Mouse (Mus musculus): Measurements from ENCODE around the gene Coro1c.

Coro1c gene

DNA sequence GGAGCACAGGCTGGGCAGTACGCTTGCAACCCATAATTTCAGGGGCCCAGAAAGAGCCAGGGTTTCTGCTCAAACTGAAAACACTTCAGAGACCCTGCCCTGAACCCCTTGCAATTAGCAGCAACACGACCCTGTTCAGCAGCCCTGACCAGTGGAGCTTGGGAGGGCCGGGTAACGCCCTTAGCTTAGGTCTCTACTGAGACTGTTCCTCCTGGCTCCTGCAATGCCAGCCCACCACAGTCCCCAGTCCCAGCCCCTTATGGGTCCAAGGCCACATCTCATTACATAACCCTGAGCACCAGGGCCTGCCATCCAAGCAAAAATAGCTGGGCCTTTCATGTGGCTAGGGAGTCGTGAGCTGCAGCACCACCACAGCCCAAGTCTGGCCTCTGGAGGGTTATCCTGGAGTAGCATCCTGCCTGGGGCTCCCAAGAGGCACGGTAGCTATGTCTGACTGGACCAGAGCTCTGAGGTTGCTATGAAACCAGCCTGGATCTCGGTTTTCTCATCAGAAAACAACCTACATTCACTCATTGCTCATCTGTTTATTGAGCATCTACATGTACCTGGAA, 104.1 kb downstream of the Coro1c start:
- in situ Hi-C loops (cut with MboI, MseI): loop anchor here in 1 of 2 experiments (5.0 kb wide), 1 partner anchor 332 kb away; no protein-coding TSS in a partner anchor

GRCm38 (mm10) chr5:113800280-113800679, 108.3 kb downstream of the Coro1c start, which contains the start of gene Tmem119:
Gene Tmem119 (minus strand): TSS chr5:113800516.
- in situ Hi-C loops (cut with MboI, MseI): loop anchor here in 1 of 2 experiments (5.0 kb wide), 1 partner anchor 328 kb away; no protein-coding TSS in a partner anchor

DNA sequence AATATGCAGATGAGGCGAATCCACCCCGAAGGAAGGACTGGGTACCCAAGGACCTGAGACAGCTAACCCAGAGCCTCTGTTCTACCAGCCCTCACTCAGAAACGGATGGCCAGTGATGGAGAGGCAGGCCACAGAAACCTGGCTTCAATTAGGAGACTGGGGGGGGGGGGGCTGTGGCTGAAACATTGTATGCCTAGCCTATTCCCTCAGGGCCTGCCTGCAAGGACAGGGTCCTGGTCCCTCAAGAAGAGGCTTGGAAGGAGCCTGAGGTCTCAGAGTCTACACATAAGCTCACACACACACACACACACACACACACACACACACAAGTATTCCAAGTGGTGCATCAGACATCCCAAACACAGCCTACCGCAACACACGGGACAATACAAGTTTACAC, 108.9 kb downstream of the Coro1c start:
- in situ Hi-C loops (cut with MboI, MseI): loop anchor here in 1 of 2 experiments (5.0 kb wide), 1 partner anchor 327 kb away; no protein-coding TSS in a partner anchor

DNA sequence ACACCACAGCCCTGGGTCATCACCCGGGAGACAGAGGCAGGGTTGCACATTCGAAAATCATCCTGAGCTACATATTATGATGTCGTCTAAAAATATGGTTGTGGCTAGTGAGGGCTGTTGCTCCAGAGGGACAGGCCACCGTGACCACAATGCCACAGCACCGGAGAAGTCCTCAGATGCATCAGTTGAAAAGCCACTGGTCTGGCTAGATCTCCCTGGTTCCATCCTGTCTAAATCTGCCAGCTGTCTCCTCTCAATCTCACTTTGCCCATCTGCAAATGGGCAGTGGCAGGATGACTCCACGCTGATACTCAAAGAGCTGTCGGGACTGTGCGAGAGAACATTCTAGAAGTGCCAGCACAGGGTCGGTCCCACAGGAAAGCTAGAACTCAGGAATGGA, 110.0 kb downstream of the Coro1c start:
- in situ Hi-C loops (cut with MboI, MseI): no loop called here

- in situ Hi-C loops (cut with MboI, MseI): no loop called here
Observed at GRCm38 (mm10) chr5:113797149-113797882, 111.2 kb downstream of the Coro1c start.

GRCm38 (mm10) chr5:113796401-113797148, 112.0 kb downstream of the Coro1c start:
- in situ Hi-C loops (cut with MboI, MseI): no loop called here

All from T-helper 17 cell (primary cell).